Mouse (Mus musculus) MEL (cell line): ENCODE results near the gene Ptprn2.

Experiments used
- CTCF ChIP-seq, 3 experiments: IDR thresholded peaks in 2 of 3; conservative IDR thresholded peaks in 1 of 3; 2 replicates each; pipeline ENCODE4 v1.5.1; 2011 to 2012; ENCODE audit warnings: low read length in 3 of 3, low read depth in 2 of 3, mild to moderate bottlenecking in 2 of 3, improper control_type of control experiment in 1 of 3, inconsistent platforms in 1 of 3, mixed read lengths in 1 of 3, moderate library complexity in 1 of 3; ENCODE audit not compliant: control insufficient read depth in 1 of 3, insufficient read depth in 1 of 3, poor library complexity in 1 of 3, severe bottlenecking in 1 of 3
- EP300 ChIP-seq, 2 experiments: IDR thresholded peaks; 2 replicates each; pipeline ENCODE4 v1.6.1; 2011; ENCODE audit warnings: improper control_type of control experiment in 2 of 2, low read length in 2 of 2, low read depth in 1 of 2, mild to moderate bottlenecking in 1 of 2
- MYB ChIP-seq: IDR thresholded peaks from 2 replicates; pipeline ENCODE4 v1.6.1; 2011; ENCODE audit warnings: mild to moderate bottlenecking, low read depth, low read length, improper control_type of control experiment
- POLR2A ChIP-seq, 2 experiments: IDR thresholded peaks; 2 replicates each; pipeline ENCODE4 v1.6.1; 2011 to 2012; ENCODE audit warnings: low read length in 2 of 2, mild to moderate bottlenecking in 2 of 2, control low read depth in 1 of 2, improper control_type of control experiment in 1 of 2, low read depth in 1 of 2, moderate library complexity in 1 of 2; ENCODE audit not compliant: control insufficient read depth in 1 of 2, insufficient read depth in 1 of 2, poor library complexity in 1 of 2

GRCm38 (mm10) chr12:117174189-117174588 lies 688.7 kb downstream of the Ptprn2 start:
- TF ChIP-seq POLR2A (IDR thresholded peaks at IDR 0.05; ENCODE audit: control insufficient read depth in 1 of 2, insufficient read depth in 1 of 2, low read depth in 1 of 2, low read length in 2 of 2, poor library complexity in 1 of 2): no peak
- no peak for TF ChIP-seq EP300 (IDR thresholded peaks at IDR 0.05; ENCODE audit: low read depth in 1 of 2, low read length in 2 of 2)
- TF ChIP-seq CTCF (IDR thresholded peaks at IDR 0.05 in 2 of 3, conservative IDR thresholded peaks at IDR 0.05 in 1 of 3; ENCODE audit: control insufficient read depth in 1 of 3, insufficient read depth in 1 of 3, low read depth in 2 of 3, low read length in 3 of 3, poor library complexity in 1 of 3, severe bottlenecking in 1 of 3): no peak
- TF ChIP-seq MYB: no peak
